Comparison of ENCODE assay signal across 27 mouse cellular contexts in the genomic region with DNA sequence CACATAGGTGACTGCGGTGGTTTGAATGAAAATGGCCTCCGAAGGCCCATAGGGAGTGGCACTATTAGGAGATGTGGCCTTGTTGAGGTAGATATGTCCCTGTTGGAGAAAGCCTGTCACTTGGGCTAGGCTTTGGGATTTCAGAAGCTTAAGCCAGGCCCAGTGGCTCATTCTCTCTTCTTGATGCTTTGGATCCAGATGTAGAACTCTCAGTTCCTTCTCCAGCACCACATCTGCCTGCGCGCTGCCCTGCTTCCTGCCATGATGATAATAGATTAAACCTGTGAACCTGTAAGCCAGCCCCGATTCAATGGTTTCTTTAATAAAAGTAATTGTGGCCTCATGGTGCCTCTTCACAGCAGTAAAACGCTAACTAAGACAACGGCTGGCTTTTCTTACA. TPM values are rescaled to one million over a fixed set of nuclear protein-coding genes. Genes with fewer than 3 reads are reported as not detected.
DNase-seq lines count a peak whose midpoint lies in the region; ATAC-seq and TF ChIP-seq lines count a peak whose summit lies in the region.
"Had no signal": no experiment of that assay in that cellular context is flagged by ENCODE, and none has a peak within 500 bp of the region (broad histone marks: within the 10 kb centered on the region; RNA-seq: fewer than 3 reads in every experiment).

No protein-coding gene starts in this region.

- no peak for DNase-seq in gastrocnemius, adult 2 months
- no peak for DNase-seq in gastrocnemius, postnatal 10 days
- no peak for DNase-seq in heart, adult 2 months
- DNase-seq in right cerebral cortex, postnatal 36 days (ENCODE audit: low spot score in 2 of 2), result no peak
- DNase-seq in midbrain, embryonic 14.5 days, result no peak
- DNase-seq: adrenal gland, postnatal 10 days; adrenal gland, postnatal 36 days; cerebellum, adult 11-12 months; cerebellum, adult 8-10 months; cerebellum, postnatal 10 days; cerebellum, postnatal 36 days; gastrocnemius, postnatal 14 days; kidney, adult 11 months; kidney, adult 8-10 months had no signal

- no peak for ATAC-seq in heart, embryonic 12.5 days (ENCODE audit: insufficient number of reproducible peaks, low FRiP score)
- no peak for ATAC-seq in megakaryocyte, adult 5-6 weeks (ENCODE audit: poor library complexity, severe bottlenecking)
- ATAC-seq in midbrain, embryonic 14.5 days (ENCODE audit: low FRiP score, low TSS enrichment), result no peak
- ATAC-seq: forebrain, embryonic 15.5 days; hindbrain, embryonic 16.5 days; intestine, embryonic 15.5 days; Patski had no signal

- no peak overlapping the region for H3K9ac ChIP-seq in heart, embryonic 12.5 days
- H3K9ac ChIP-seq in heart, adult 2 months (ENCODE audit: low read depth, low read length), result no peak overlapping the region
- no peak overlapping the region for H3K9ac ChIP-seq in midbrain, embryonic 14.5 days (replicated peaks; ENCODE audit: low read length)
- H3K9ac ChIP-seq: embryonic facial prominence, embryonic 13.5 days; forebrain, embryonic 12.5 days; forebrain, embryonic 15.5 days; hindbrain, embryonic 13.5 days; intestine, embryonic 15.5 days had no signal

- TF ChIP-seq EP300 in heart, adult 2 months (IDR thresholded peaks at IDR 0.05; ENCODE audit: insufficient read depth, low read depth, low read length), result no peak

- peak overlapping the region; percentile 92; the same call in 1 of the 2 replicates for H3K27ac ChIP-seq in gastrocnemius, adult 2 months
- 0 out of 2 replicates have a peak overlapping the region, but pooled peaks have one; percentile 70 for H3K27ac ChIP-seq in heart, embryonic 12.5 days (ENCODE audit: poor library complexity, severe bottlenecking)
- H3K27ac ChIP-seq in heart, adult 2 months, result no peak overlapping the region
- no peak overlapping the region for H3K27ac ChIP-seq in midbrain, embryonic 14.5 days (replicated peaks; ENCODE audit: low read depth, low read length)
- H3K27ac ChIP-seq: embryonic facial prominence, embryonic 10.5 days; embryonic facial prominence, embryonic 13.5 days; forebrain, embryonic 12.5 days; forebrain, embryonic 15.5 days; hindbrain, embryonic 10.5 days; hindbrain, embryonic 13.5 days had no signal

- H3K4me3 ChIP-seq in gastrocnemius, adult 2 months, result no peak overlapping the region
- H3K4me3 ChIP-seq in heart, embryonic 12.5 days, result no peak overlapping the region
- no peak overlapping the region for H3K4me3 ChIP-seq in heart, adult 2 months
- H3K4me3 ChIP-seq in megakaryocyte, embryonic 14.5 days (replicated peaks), result peak overlapping the region; percentile 62
- no peak overlapping the region for H3K4me3 ChIP-seq in midbrain, embryonic 14.5 days (replicated peaks; ENCODE audit: low read depth, low read length)
- H3K4me3 ChIP-seq: embryonic facial prominence, embryonic 10.5 days; embryonic facial prominence, embryonic 13.5 days; erythroblast, embryonic 14.5 days; forebrain, embryonic 12.5 days; forebrain, embryonic 15.5 days; hindbrain, embryonic 10.5 days; hindbrain, embryonic 13.5 days; intestine, embryonic 15.5 days had no signal

- H3K27me3 ChIP-seq in heart, embryonic 12.5 days (replicated peaks), result no peaks in the 10 kb centered on the region
- no peaks in the 10 kb centered on the region for H3K27me3 ChIP-seq in heart, adult 2 months (ENCODE audit: control insufficient read depth, insufficient read depth, low read length)
- no peaks in the 10 kb centered on the region for H3K27me3 ChIP-seq in megakaryocyte, embryonic 14.5 days (replicated peaks)
- H3K27me3 ChIP-seq in midbrain, embryonic 14.5 days (ENCODE audit: control insufficient read depth, insufficient read depth, low read length), result no peaks in the 10 kb centered on the region
- H3K27me3 ChIP-seq: embryonic facial prominence, embryonic 13.5 days; forebrain, embryonic 12.5 days; forebrain, embryonic 15.5 days; hindbrain, embryonic 13.5 days; intestine, embryonic 15.5 days; Patski had no signal

- no peak for TF ChIP-seq POLR2A in heart, adult 2 months (IDR thresholded peaks at IDR 0.05; ENCODE audit: insufficient read depth, low read depth, low read length)

- no peaks in the 10 kb centered on the region for H3K9me3 ChIP-seq in heart, embryonic 12.5 days (replicated peaks)
- H3K9me3 ChIP-seq in megakaryocyte, embryonic 14.5 days, result no peaks in the 10 kb centered on the region
- H3K9me3 ChIP-seq in midbrain, embryonic 14.5 days (ENCODE audit: control insufficient read depth, low read length), result no peaks in the 10 kb centered on the region
- H3K9me3 ChIP-seq: embryonic facial prominence, embryonic 10.5 days; embryonic facial prominence, embryonic 13.5 days; forebrain, embryonic 12.5 days; forebrain, embryonic 15.5 days; hindbrain, embryonic 10.5 days; hindbrain, embryonic 13.5 days; intestine, embryonic 15.5 days had no signal

- no peak overlapping the region for H3K4me2 ChIP-seq in heart, embryonic 12.5 days
- H3K4me2 ChIP-seq in midbrain, embryonic 14.5 days (ENCODE audit: low read length), result no peak overlapping the region
- H3K4me2 ChIP-seq: embryonic facial prominence, embryonic 13.5 days; forebrain, embryonic 12.5 days; forebrain, embryonic 15.5 days; hindbrain, embryonic 13.5 days; intestine, embryonic 15.5 days had no signal

- no peak for TF ChIP-seq CTCF in gastrocnemius, adult 2 months (IDR thresholded peaks at IDR 0.05)
- TF ChIP-seq CTCF in heart, adult 2 months (IDR thresholded peaks at IDR 0.05), result no peak

- peaks cover 75% of the 10 kb centered on the region for H3K4me1 ChIP-seq in heart, embryonic 12.5 days (replicated peaks)
- H3K4me1 ChIP-seq in heart, adult 2 months (ENCODE audit: control insufficient read depth, insufficient read depth, low read length), result peaks cover 21% of the 10 kb centered on the region
- H3K4me1 ChIP-seq in megakaryocyte, embryonic 14.5 days, result peaks cover 98% of the 10 kb centered on the region
- 0 out of 2 replicates have a peak, but pooled peaks cover 5% of the 10 kb centered on the region for H3K4me1 ChIP-seq in midbrain, embryonic 14.5 days (ENCODE audit: control insufficient read depth, insufficient read depth, low read length)

- intact Hi-C loops in gastrocnemius, adult 2 months (cut with DNase I), result no loop called here
- intact Hi-C loops in heart, adult 2 months (cut with DNase I), result loop anchor here (10.0 kb wide), 1 partner anchor 487 kb away; a partner anchor contains a TSS

- peaks cover 9% of the 10 kb centered on the region; the same call in 1 of the 2 replicates for H3K36me3 ChIP-seq in heart, embryonic 12.5 days
- peaks cover 4% of the 10 kb centered on the region for H3K36me3 ChIP-seq in heart, adult 2 months (ENCODE audit: control insufficient read depth, insufficient read depth, low read length)
- peaks cover 96% of the 10 kb centered on the region for H3K36me3 ChIP-seq in megakaryocyte, embryonic 14.5 days (replicated peaks; ENCODE audit: low read length)
- no peaks in the 10 kb centered on the region for H3K36me3 ChIP-seq in midbrain, embryonic 14.5 days (ENCODE audit: control insufficient read depth, insufficient read depth, low read length)
- H3K36me3 ChIP-seq: forebrain, embryonic 15.5 days; intestine, embryonic 15.5 days had no signal

- WGBS in heart, embryonic 12.5 days, result 86% methylated on average over 7 of the region's 7 CpGs
- WGBS in heart, adult 2 months, result 74% methylated on average over 7 of the region's 7 CpGs
- 96% methylated on average over 7 of the region's 7 CpGs for WGBS in midbrain, embryonic 14.5 days

- H3K79me2 ChIP-seq in heart, adult 2 months (replicated peaks; ENCODE audit: control insufficient read depth, insufficient read depth, low read length), result no peaks in the 10 kb centered on the region; the same call in 1 of the 2 replicates

RNA-seq across cellular contexts. Expression of a gene that starts 7.6 kb away (rescaled TPM):
- total RNA-seq in gastrocnemius, adult 2 months (2021), result 10 to 100 TPM; 48.6 to 51.2 TPM
- 10 to 100 TPM; 64.8 to 76.4 TPM for total RNA-seq in gastrocnemius, postnatal 10 days (2021)
- polyA plus RNA-seq in heart, embryonic 12.5 days (2016; fragmentation: Nextera tagmentation; extraction: Ambion mirVana), result 45.7 and 49.5 TPM in 2 replicates
- total RNA-seq in heart, adult 2 months (2021), result 10 to 100 TPM; 17.3 to 19.6 TPM
- 14.1 and 22.5 TPM in 2 replicates for polyA plus RNA-seq in heart, adult 2 months (2012; rRNA removed)
- 2.4 and 10.3 TPM in 2 replicates for polyA plus RNA-seq in megakaryocyte, embryonic 14.5 days (2012; ENCODE audit: insufficient read depth, low replicate concordance)
- 32.6 and 39.0 TPM in 2 replicates for total RNA-seq in megakaryocyte, adult 5-6 weeks (2015)
- 46.7 and 47.2 TPM in 2 replicates for total RNA-seq in megakaryocyte, adult 5-6 weeks (2017)
- 17.7 and 27.8 TPM in 2 replicates for polyA plus RNA-seq in midbrain, embryonic 14.5 days (2014; fragmentation: Nextera tagmentation; extraction: Ambion mirVana)

Comparison
In these comparisons a context has a peak if more than half of its experiments do, and no peak if none do; other contexts are left out.
1. H3K27ac ChIP-seq: peak in gastrocnemius, adult 2 months (single experiment) and heart, embryonic 12.5 days (single experiment); none in heart, adult 2 months (single experiment) and midbrain, embryonic 14.5 days (single experiment).